Mouse (Mus musculus): ENCODE data around the gene BC052040.

- no peak for TF ChIP-seq CTCF (IDR thresholded peaks at IDR 0.05; ENCODE audit: low read depth, low read length)
- no peak for TF ChIP-seq POLR2A (IDR thresholded peaks at IDR 0.05; ENCODE audit: insufficient read depth, low read length)
- no peak for TF ChIP-seq EP300 (IDR thresholded peaks at IDR 0.05; ENCODE audit: insufficient read depth, low read depth, low read length)
These were observed 20.6 kb downstream of the BC052040 start for GRCm38 (mm10) chr2:115602116-115602515.

All from ES-Bruce4 (cell line).